Mouse (Mus musculus) lung, postnatal 10 days (tissue): ENCODE measurements around the gene Isg15.
A peak's percentile ranks its signal among the peaks of the same experiment; 100 is the strongest.

Experiments used
- DNase-seq: peaks from one replicate; pipeline ENCODE4 v3.0.0; 2021

The Isg15 gene

DNA sequence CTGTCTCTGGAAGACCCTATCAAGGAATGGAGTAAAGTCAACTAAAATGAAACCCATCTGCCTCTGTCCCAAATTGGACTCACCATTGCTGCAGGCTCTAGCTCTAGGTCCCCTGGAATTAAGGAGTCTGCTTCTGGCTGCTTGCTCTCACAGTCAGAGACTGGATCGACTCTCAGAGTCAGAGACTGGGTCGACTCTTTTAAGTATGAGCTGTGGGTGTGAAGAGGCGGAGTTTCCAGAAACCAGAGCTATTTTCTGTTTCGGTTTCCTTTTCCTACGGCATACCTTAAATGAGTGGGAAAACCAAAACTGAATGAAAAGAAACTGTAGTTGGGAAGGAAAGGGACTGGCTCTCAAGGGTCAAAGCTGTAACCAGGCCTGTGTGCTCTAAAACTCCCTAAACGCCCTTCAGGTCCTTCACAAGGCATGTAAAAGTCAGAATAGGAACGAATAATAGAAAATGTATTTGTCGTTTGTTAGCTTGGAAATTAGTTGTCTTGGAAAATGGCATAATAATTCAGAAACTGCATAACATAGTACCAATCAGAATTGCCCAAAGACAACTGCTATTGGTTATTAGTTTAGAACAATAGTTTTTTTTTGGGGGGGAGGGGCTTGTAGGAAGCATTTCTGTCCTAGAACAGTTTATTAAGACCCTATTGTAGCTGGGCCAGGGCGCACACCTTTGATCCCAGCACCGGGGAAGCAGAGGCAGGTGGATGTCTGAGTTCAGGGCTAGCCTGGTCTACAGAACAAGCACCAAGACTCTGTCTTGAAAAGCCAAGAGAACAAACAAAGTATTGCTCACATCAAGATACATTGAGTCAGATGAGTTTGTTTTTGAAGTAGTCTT, at the start of gene Isg15:
Gene Isg15 (minus strand): TSS at position 196 of the 853 bp plus-strand sequence.
- DNase-seq: no peak

DNA sequence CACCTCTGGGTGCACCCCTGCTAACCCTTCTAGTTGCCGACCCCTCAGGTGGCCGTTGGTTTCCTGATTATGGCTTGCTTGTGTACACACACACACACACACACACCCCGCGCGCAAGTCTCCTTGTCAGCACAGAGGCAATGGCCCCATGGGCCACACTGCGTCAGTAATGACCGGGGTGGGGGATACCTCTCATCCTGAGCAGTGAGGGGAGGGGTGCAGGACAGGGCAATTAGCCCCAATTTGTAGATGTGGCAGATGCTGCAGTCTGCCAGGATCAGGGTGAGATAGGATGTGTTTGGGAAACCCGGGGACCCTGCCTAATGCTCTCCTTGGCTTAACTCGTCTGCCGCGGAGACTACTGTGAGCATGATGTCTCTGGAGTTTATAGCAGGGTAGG, 48.9 kb upstream of the Isg15 start:
- no peak for DNase-seq

DNA sequence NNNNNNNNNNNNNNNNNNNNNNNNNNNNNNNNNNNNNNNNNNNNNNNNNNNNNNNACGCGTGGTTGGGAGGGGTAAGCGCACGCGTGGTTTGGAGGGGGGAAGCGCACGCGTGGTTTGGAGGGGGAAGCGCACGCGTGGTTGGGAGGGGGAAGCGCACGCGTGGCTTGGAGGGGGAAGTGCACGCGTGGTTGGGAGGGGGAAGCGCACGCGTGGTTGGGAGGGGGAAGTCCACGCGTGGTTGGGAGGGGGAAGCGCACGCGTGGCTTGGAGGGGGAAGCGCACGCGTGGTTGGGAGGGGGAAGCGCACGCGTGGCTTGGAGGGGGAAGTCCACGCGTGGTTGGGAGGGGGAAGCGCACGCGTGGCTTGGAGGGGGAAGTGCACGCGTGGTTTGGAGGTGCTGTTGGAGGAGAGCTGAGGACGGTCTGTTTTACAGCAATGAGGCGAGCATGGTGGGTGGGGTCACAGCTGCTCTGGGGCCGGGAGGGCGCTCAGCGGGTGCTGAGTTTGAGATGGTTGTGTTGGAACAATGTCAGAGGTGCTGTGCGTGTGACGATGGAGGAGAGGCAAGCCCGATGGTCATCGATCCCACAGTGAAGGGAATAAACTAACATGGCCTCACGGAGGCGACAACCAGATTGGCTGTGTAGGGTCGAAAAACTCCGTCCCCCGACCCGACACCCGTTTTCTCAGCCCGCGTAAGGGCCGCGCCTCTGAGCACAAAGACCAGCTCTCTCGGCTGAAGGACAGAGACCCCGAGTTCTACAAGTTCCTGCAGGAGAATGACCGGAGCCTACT, 36.2 kb upstream of the Isg15 start:
- peak; percentile 19 for DNase-seq

DNA sequence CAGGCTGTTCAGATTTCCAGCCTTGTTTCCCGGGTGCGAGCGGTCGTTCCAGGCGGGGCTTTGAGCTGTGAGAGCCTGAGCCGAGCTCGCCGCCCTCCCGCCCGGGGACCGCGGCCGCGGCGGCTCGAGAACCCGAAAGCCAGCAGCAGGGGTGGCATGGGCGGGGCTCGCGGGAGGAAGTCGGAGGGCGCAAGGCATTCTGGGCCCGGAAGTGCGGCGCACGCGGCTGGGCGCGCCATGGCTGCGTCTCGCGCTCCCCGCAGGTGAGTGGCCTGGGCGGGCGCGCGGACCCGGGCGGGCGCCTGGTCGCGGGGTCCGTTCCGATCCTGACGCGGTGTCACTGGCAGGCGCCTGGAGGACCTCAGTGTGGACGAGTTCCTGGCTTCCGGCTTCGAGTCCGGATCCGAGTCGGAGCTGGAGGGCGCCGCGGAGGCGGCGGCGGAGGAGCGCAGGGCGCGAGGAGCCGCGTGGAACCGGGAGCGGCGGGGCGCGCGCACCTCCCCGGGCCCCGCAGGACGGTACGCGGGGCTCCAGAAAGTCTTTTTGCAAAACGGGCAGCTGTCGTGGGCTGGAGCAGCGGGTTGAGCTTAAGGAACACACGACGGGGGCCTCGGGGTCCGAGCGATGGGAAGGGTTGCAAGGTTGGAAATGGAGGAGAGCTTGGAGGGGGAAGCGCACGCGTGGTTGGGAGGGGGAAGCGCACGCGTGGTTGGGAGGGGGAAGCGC, 35.4 kb upstream of the Isg15 start, which contains the start of gene Noc2l:
Gene Noc2l (plus strand): TSS at position 203 of the 726 bp plus-strand sequence.
- peak; percentile 96 for DNase-seq

DNA sequence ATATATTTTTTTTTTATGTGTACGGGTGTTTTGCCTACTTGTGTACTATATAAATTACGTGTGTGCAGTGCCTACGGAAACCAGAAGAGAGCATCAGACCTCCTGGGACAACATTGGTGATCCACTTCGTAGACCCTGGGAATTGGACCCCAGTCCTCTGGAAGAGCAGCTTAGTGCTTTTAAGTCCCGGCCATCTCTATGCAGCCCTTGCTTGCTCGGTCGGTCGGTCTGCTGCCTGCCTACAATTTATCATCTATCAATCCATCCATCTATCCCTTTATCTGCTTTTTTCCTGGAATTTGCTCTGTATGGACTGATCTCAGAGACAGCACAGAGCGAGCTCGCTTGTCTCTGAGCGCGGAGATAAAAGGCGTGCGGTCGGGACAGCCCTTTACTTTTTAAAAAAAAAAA, 34.7 kb upstream of the Isg15 start:
- DNase-seq: peak; percentile 46

DNA sequence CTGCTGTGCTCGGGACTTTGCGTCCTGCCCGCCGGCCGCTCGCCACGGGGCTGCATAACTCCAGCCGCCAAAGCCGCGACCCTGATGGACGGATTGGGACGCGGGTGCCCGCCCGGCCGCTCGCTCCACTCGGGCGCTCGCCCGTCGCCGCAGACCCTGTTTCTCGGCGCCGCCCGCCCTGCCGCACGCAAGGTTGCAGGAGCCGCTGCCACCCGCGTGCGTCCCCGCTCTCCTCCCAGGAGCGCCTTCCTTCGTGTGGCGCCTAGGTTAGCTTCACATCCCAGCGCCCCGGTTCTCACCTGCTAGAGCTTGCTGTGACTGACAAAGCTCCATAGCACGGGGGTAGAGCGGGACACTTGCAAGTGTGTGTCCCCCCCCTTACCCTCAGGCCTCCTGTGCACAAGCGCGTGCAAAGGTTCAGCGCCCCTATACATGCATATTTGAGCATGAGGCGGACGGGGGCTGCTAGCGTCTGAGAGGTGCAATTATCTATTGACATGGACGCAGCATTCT, 34.1 kb upstream of the Isg15 start, which contains the start of gene Plekhn1:
Gene Plekhn1 (minus strand): TSS at position 157 of the 513 bp plus-strand sequence.
- DNase-seq: peak; percentile 84

DNA sequence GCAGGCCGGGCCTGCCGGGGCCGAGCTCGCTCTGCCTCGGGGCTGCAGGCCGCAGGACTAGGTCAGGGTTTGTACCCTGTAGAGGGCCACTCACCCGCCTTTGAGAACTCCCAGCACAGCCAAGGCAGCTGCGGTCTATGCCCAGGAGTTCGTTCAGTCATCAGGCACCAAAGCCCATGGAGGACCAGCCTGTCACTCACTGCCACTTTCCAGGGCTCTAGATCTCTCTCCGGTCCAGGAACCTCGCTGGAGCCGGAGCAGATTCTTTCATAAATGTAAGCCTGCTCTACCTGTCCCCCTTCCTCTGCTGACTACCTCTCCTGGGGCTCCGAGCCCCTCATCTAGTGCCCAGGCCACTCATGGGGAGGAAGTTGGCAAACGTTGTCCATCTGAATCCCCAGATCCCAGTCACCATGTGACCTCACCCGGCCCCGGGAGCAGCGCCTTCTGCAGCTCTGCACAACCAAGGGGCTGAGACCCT, 33.4 kb upstream of the Isg15 start:
- DNase-seq: peak; percentile 32

DNA sequence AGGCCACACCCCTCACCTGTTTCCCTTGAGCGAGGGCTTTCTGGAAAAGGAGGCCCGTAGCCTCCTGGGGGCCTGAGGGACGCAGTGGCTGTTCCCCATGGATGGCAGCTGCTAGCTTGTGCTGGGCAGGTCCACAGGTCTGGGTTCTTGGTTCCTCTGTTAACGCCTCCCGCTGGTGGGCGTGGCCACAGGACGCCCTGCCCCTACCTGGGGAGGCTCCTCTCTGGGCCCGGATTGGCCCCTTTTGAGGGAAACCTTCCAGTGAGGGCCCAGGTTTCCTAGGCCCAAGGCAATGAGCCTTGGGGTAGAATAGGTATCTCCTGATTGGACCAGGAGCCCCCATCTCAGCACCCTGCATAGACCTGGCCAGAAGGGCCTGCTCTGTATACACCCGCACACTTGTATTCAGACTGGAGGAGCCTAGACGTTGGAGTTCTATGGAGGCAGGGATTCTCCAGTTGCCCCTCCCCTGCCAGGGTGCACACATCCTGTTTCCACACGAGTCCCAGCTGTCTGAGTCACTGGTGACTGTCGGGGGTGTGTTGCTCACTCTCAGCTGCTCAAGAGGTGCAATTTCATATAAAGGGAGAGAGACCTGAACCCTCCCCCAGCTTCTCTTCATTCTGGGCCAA, 27.9 kb upstream of the Isg15 start:
- DNase-seq: peak; percentile 36

DNA sequence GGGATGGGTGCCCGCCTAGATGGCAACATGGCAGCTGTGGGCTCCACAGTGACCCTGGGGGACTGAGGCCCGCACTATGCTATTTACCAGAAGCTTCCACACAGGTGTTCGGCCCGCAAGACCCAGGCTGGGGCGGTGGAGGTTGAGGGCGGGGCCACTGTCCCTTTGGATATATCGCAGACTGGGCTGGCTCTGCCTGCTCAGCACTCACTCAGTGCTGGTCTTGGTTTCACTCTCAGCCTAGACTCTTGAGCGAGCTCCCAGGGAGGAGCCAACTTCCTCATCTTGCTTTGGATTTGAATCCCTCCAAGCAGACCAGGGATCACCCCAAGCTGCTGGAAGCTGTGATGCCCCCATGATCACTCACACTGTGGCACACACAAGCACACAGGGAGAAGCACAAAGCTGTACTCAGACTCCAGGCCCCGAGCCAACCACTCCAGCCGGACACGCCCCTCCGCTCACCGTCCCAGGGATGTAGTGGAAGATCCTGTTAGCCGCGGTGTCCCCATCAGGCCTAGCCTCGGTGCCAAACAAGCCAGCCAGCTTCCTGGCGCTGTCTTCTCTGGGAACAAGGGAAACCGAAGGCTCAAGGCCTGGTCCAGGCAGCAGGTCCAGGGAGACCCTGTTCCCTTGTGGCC, 27.3 kb upstream of the Isg15 start:
- peak; percentile 63 for DNase-seq

DNA sequence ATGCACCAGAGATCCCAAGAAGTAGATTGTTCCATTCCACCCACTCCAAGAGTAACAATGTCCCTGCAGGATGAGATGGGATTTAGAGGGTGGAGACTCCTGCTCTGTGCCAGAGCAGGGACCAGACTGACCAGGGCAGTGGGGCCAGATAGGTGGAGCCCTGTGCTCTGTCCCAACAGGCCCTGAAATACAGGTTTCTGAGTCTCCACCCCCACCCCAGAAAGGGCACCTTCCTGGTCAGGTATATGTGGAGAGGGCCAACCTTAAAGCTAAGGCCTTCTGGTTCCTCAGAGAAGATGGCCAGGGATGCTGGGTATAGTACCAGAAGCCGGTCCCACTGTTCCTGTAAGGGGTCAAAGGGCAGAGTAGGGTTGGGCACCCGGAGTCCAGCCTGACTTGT, 23.7 kb upstream of the Isg15 start:
- no peak for DNase-seq

DNA sequence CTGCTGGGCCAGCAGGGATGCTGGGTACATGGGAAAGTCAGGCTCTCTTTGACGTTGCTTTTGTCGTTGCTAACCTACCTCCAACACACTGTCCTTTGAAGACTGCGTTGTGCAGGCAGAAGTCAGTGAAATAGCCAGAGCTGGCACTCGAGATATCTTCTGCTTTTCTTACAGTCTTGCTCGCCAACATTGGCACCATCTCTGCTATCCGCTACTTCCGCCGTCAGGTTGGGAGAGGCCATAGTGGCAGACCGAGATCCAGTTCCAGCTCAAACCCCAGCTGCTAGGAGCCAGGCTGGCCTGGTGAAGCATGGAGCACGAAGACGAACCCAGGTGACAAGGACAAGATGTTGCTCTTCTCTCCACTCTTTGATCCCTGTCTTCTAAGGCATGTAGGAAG, 19.3 kb upstream of the Isg15 start:
- DNase-seq: no peak

DNA sequence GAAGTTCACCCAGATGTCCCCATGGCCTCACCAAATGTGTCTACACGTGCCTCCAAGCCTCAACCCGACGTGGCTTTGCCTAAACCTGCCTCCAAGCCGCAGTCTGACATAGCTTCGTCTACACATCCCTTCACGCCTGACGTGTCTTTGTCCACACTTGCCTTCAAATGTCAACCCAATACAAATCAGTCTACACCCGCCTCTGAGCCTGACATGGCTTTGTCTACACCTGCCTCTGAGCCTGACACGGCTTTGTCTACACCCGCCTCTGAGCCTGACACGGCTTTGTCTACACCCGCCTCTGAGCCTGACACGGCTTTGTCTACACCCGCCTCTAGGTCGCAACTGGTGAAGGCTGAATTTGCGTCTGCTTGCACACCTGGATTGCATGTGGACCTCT, 17.2 kb upstream of the Isg15 start:
- peak; percentile 22 for DNase-seq

DNA sequence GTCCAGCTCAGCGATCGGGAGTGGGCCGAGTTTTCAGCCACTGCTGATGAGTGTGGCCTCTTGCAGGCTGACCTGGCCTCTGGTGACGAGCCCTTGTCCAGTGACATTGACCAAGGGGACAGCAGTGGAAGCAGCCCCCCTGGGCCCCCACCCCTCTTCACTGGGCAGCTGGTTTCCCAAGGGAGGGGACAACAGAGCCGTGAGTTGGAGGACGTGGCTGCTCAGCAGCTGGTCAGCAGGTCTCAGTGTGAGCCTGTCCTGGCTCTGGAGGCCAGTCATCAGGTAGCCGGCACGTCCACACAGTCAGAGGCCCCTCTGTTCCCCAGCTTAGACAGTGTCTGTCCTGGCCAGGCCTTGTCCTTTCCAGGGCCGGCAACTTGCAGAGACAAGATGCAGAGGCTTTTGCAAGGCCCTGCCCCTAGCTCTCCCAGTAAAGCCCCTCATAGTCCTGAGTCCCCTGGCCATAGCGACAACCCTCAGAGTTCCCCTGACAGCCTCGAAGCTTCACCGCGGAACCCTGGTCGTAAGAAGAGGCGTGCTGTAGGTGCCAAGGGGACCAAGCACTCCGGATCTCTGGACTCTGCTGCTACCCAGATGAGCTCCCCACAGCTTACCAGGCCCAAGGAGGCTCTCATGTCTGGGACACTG, 16.5 kb upstream of the Isg15 start:
- no peak for DNase-seq

DNA sequence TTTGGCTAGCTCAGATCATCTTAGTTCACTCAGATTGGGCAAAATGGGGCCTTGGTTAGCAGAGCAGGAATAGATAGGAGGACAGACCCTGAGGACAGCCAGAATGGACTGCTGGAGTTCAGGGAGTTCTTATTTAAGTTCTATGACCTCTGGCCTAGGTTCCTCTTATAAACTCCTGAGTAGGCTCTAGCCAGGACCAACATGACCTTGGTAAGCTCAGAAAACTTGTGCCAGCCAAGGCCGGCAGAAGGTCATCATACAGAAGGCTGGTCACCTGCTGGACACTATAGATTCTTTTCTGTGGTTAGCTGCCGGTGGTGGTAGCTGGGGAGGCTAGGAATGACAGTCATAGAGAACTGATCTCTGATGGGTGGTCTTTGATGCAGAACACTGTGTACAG, 15.6 kb upstream of the Isg15 start:
- no peak for DNase-seq

DNA sequence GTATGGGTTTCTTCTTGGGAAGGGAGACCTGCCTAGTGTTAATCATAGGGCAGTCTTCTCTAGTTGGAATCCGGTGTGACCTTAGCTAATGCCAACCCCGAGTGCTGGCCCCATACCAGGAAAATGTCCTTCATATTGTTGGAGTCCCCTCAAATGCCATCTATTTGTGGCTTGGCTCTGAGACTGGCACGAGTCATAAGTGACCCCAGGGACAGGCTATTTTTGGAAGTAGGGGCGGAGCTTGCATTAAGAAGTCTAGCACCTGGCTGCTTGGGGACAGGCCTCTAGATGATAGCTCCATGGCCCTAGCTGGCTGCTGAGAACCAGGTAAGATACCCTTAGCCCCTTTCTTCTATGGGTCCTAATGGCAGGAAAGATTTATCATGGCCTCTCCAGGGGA, 15.0 kb upstream of the Isg15 start, which contains the start of gene Perm1:
Gene Perm1 (plus strand): TSS at position 220 of the 400 bp plus-strand sequence.
- DNase-seq: peak; percentile 52

DNA sequence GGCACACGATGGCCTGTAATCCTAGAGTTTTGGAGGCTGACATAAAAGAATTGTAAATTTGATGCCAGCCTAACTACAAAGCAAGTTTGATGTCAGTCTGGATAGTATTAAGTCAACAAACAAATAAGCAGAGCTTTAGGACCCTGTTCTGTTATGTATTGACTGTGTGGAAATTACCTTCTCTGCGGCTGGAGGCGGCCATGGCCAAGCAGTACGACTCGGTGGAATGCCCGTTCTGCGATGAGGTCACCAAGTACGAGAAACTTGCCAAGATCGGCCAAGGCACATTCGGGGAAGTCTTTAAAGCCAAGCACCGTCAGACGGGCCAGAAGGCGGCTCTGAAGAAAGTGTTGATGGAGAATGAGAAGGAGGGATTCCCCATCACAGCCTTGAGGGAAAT, 12.5 kb upstream of the Isg15 start:
- no peak for DNase-seq

DNA sequence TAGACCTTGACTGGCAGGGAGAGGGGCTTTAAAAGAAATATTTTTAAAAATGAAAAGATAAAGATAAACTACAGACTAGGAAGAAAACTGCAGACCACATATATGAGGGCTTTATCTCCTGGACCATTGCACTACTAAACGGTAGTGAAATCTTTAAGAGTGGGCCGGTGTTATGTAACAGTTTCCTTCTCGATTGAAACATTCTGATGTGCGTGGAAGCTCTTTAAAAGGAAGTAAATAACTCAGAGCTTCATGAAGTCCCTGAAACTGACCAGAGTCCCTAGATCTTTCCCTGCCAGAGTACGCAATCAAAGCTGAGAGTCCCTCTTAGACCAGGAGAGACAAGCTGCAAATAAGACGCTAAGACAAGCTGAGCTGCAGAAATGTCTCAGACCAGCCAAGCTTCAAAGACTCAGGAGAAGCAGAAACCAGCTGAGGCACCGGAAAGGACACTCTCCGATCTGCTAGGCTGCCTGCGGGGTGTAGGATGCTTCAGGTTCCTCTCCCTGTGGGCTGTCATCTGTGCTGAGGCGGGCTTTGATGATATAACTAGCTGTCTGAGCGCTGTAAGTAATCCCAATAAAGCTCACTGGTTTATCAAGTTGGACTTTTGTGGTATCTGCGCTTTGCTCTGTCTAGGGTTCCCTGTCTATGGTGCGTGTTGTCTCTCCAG, 9.5 kb upstream of the Isg15 start:
- DNase-seq: no peak

DNA sequence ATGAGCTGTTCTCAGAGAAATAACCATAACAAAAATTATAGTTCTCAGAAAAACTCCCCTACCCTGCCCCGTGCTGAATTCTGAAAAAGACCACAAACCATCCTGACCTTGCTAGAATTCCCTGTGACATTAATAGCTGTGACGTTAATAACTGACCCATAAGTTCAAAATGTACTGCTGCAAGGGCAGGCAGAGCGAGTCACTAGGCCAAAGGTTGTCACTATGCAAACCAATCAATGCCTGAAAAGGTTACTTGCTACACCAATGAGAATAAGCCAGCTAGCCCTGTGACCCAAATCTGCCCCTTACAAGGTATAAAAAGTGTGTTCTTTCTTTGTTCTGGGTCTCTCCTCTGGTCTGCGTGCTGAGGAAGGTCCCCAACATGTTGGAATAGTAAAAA, 8.3 kb upstream of the Isg15 start:
- no peak for DNase-seq

DNA sequence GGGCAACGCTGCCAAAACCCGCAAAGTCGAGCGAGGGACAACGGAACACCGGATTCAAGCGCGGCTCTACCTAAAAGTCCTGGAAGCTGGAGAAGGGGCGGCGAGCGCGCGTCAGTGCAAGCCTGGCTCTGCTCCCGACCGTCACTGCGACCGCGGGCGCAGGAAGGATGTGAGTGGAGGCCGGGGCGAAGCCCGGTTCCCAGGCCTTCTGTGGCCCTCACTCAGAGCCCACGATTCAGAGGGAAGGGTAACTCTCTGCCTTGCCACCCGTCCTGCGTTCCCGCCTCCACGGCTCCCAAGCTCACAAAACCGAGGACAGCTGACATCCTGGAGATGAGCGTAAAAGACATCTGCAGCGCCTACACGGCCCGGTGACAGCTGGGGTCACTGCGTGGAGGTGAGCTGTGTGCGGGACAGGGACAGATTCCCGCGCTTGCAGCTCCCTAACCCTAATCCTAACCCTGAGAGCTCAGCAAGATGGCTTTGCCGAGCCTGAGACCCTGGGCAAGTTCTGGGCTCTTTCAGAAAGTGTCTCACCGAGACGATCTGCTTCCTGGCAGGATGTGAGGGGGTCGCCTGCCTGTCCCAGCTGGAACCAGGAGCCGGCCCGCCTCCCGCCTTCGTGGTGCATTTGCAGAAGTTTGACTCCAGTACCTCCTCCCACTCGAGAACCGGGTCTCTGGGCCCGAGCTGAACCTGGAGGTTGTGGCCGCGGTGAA, 3.0 kb upstream of the Isg15 start:
- peak; percentile 62 for DNase-seq

DNA sequence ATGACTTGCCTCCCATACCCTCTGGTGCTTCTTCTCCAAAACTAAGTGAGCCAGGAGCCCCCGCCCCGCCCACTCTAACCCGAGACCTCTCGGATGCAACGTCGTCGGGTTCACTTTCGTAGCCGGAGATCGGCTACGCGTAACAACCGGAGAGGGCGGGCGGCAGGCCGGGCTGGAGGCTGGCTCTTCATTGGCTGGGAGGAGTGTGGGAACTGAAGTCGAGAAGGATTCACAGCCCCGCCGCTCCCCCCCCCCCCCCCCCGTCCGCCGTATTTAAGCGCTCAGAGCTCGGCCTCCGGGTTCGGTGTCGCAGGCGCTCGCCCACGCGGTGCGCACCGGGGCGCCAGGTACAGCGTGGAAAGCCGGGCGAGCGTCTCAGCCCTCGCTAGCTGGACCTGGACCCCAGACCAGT, 2.4 kb upstream of the Isg15 start, which contains the start of gene AW011738:
Gene AW011738 (plus strand): TSS at position 304 of the 412 bp plus-strand sequence.
- peak; percentile 85 for DNase-seq
